8 mouse cellular contexts compared by ENCODE assay signal in the genomic region with DNA sequence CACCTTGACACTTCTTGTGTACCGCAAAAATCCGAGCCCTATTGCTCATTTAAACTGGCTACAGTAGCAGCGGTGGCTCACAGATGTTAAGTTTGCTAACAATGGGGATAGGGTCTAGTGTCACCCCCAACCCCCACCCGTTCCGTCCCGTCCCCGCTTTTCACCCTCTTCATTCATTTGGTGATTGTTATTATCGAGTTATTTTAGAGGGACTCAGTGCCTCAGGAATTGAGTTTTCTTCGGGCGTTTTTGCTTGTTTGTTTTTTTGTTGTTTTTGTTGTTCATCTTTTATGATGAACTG. TPM values are rescaled to one million over a fixed set of nuclear protein-coding genes. Genes with fewer than 3 reads are reported as not detected.
DNase-seq lines count a peak whose midpoint lies in the region; ATAC-seq and TF ChIP-seq lines count a peak whose summit lies in the region.

No protein-coding gene starts in this region.

- H3K4me1 ChIP-seq in heart, embryonic 11.5 days (ENCODE audit: control insufficient read depth, insufficient read depth, low read length) = no peaks in the 10 kb centered on the region
- H3K4me1 ChIP-seq in forebrain, embryonic 12.5 days = peaks cover 21% of the 10 kb centered on the region
- peaks cover 3 to 8% of the 10 kb centered on the region in 2 experiments; a peak in 3 of 4 replicates for H3K4me1 ChIP-seq in liver, embryonic 14.5 days (replicated peaks; ENCODE audit: control insufficient read depth in 2 of 2, insufficient read depth in 2 of 2, low read length in 1 of 2)

- no peak for TF ChIP-seq EP300 in liver, embryonic 14.5 days (IDR thresholded peaks at IDR 0.05; ENCODE audit: low read depth)

- H3ac ChIP-seq in C2C12 (ENCODE audit: control insufficient read depth, insufficient read length, low read depth) = peak overlapping the region; percentile 75

- peak overlapping the region; percentile 93 for H3K9ac ChIP-seq in heart, embryonic 11.5 days (ENCODE audit: low read depth, low read length)
- H3K9ac ChIP-seq in forebrain, embryonic 12.5 days = peak overlapping the region; percentile 82
- H3K9ac ChIP-seq in liver, embryonic 14.5 days (replicated peaks) = peak overlapping the region; percentile 96

- ATAC-seq in heart, embryonic 11.5 days (replicated peaks; ENCODE audit: insufficient number of reproducible peaks, low FRiP score, low TSS enrichment) = no peak
- peak; percentile 42 for ATAC-seq in forebrain, embryonic 12.5 days (ENCODE audit: low FRiP score)
- ATAC-seq in liver, embryonic 14.5 days (ENCODE audit: insufficient read depth) = peak; percentile 14; the same call in 1 of the 2 replicates
- no peak for ATAC-seq in granulocyte monocyte progenitor cell, adult 5-6 weeks (replicated peaks; ENCODE audit: poor library complexity, severe bottlenecking)

- H3K4me3 ChIP-seq in heart, embryonic 11.5 days (ENCODE audit: low read depth, low read length) = peak overlapping the region; percentile 92
- H3K4me3 ChIP-seq in C2C12 (ENCODE audit: insufficient read depth, poor library complexity, severe bottlenecking) = peak overlapping the region; percentile 95
- peak overlapping the region; percentile 78 for H3K4me3 ChIP-seq in forebrain, embryonic 12.5 days (replicated peaks)
- peak overlapping the region; percentile 91 to 100 for H3K4me3 ChIP-seq in liver, embryonic 14.5 days (ENCODE audit: insufficient read depth in 1 of 2, low read depth in 2 of 2, low read length in 2 of 2)

- TF ChIP-seq CTCF in C2C12 (IDR thresholded peaks at IDR 0.05; ENCODE audit: control insufficient read depth, insufficient read depth, insufficient read length) = no peak
- TF ChIP-seq CTCF in liver, embryonic 14.5 days (IDR thresholded peaks at IDR 0.05; ENCODE audit: low read depth) = no peak

- peak overlapping the region; percentile 81 for H3K4me2 ChIP-seq in heart, embryonic 11.5 days
- H3K4me2 ChIP-seq in forebrain, embryonic 12.5 days = peak overlapping the region; percentile 61
- H3K4me2 ChIP-seq in liver, embryonic 14.5 days (ENCODE audit: low read depth) = peak overlapping the region; percentile 70

- under 1% methylated on average over 10 of the region's 10 CpGs for WGBS in heart, embryonic 11.5 days (ENCODE audit: insufficient replicate concordance)
- WGBS in forebrain, embryonic 12.5 days = under 1% methylated on average over 10 of the region's 10 CpGs
- under 1% methylated on average over 10 of the region's 10 CpGs for WGBS in liver, embryonic 14.5 days (ENCODE audit: insufficient replicate concordance)

- peaks cover 55% of the 10 kb centered on the region for H3K79me2 ChIP-seq in C2C12 (ENCODE audit: control insufficient read depth, insufficient read depth)

- no peaks in the 10 kb centered on the region for H3K9me3 ChIP-seq in heart, embryonic 11.5 days (replicated peaks; ENCODE audit: control insufficient read depth, low read length)
- no peaks in the 10 kb centered on the region for H3K9me3 ChIP-seq in forebrain, embryonic 12.5 days
- no peaks in the 10 kb centered on the region for H3K9me3 ChIP-seq in liver, embryonic 14.5 days (ENCODE audit: control insufficient read depth, low read length)

- no peaks in the 10 kb centered on the region for H3K27me3 ChIP-seq in heart, embryonic 11.5 days (ENCODE audit: control insufficient read depth, insufficient read depth, low read length)
- H3K27me3 ChIP-seq in C2C12 (ENCODE audit: control insufficient read depth, insufficient read depth, insufficient read length) = no peaks in the 10 kb centered on the region
- no peaks in the 10 kb centered on the region for H3K27me3 ChIP-seq in forebrain, embryonic 12.5 days
- no peaks in the 10 kb centered on the region; the same call in 1 of the 2 replicates for H3K27me3 ChIP-seq in liver, embryonic 14.5 days (ENCODE audit: control insufficient read depth, insufficient read depth, low read length)

- peaks cover 5% of the 10 kb centered on the region; the same call in 1 of the 2 replicates for H3K36me3 ChIP-seq in heart, embryonic 11.5 days (ENCODE audit: control insufficient read depth, insufficient read depth, low read length)
- H3K36me3 ChIP-seq in C2C12 (ENCODE audit: control insufficient read depth, insufficient read depth) = peaks cover 25% of the 10 kb centered on the region
- peaks cover 18% of the 10 kb centered on the region for H3K36me3 ChIP-seq in forebrain, embryonic 12.5 days (replicated peaks)
- H3K36me3 ChIP-seq in liver, embryonic 14.5 days (replicated peaks; ENCODE audit: control insufficient read depth, insufficient read depth, low read depth) = peaks cover 23% of the 10 kb centered on the region

- intact Hi-C loops in heart, postnatal 14 days (cut with DNase I) = no loop called here

- H3K27ac ChIP-seq in heart, embryonic 11.5 days (ENCODE audit: low read depth, low read length) = peak overlapping the region; percentile 94
- peak overlapping the region; percentile 99 for H3K27ac ChIP-seq in forebrain, embryonic 12.5 days
- peak overlapping the region; percentile 82 for H3K27ac ChIP-seq in liver, embryonic 14.5 days

- no peak for DNase-seq in heart, postnatal 14 days
- peak in 1 of 3 experiments; percentile 1 for DNase-seq in liver, embryonic 14.5 days (ENCODE audit: low read depth in 3 of 3, low spot score in 3 of 3)
- no peak for DNase-seq in embryo, embryonic 9.5 days (ENCODE audit: extremely low spot score)
- DNase-seq in cerebellum, adult 11 months = no peak

- H3K79me3 ChIP-seq in C2C12 (ENCODE audit: low read depth) = peaks cover 49% of the 10 kb centered on the region

TF ChIP-seq in C2C12, 6 proteins besides CTCF, POLR2A, EP300 and RAD21:
- no peak for TF ChIP-seq USF1 (IDR thresholded peaks at IDR 0.05; ENCODE audit: low read depth)
- TF ChIP-seq FOSL1 (IDR thresholded peaks at IDR 0.05; ENCODE audit: insufficient read depth, low read length, poor library complexity, severe bottlenecking) = no peak
- no peak for TF ChIP-seq MYOG (IDR thresholded peaks at IDR 0.05; ENCODE audit: control insufficient read depth, extremely low read depth, insufficient read length)
- no peak for TF ChIP-seq MYOD1 (IDR thresholded peaks at IDR 0.05; ENCODE audit: control insufficient read depth, insufficient read length, low read depth)
- no peak for TF ChIP-seq MAX (IDR thresholded peaks at IDR 0.05)
- TF ChIP-seq CEBPB (IDR thresholded peaks at IDR 0.05; ENCODE audit: low read depth) = no peak

RNA-seq across cellular contexts. Expression of gene G2e3, which starts 0.8 kb away (rescaled TPM):
- 21.8 and 22.9 TPM in 2 replicates for polyA plus RNA-seq in heart, embryonic 11.5 days (2014; fragmentation: Nextera tagmentation; extraction: Ambion mirVana)
- total RNA-seq in heart, postnatal 14 days (2021) = 1 to 10 TPM; 5.2 to 5.5 TPM
- polyA plus RNA-seq in C2C12 (2012; fragmentation: generic; extraction: Trizol) = 2.9 TPM
- polyA plus RNA-seq in forebrain, embryonic 12.5 days (2016; fragmentation: Nextera tagmentation; extraction: Ambion mirVana) = 53.7 and 59.4 TPM in 2 replicates
- polyA plus RNA-seq in liver, embryonic 14.5 days (2012; rRNA removed) = 5.6 and 7.9 TPM in 2 replicates
- 14.6 and 14.9 TPM in 2 replicates for polyA plus RNA-seq in liver, embryonic 14.5 days (2014; fragmentation: Nextera tagmentation; extraction: Ambion mirVana)
- 7.7 and 12.7 TPM in 2 replicates for total RNA-seq in granulocyte monocyte progenitor cell, adult 5-6 weeks (2014; fragmentation: Nextera tagmentation)
- 29.8 and 32.1 TPM in 2 replicates for total RNA-seq in granulocyte monocyte progenitor cell, adult 5-6 weeks (2017)

RNA-seq across cellular contexts. Expression of gene Scfd1, which starts 28.7 kb away (rescaled TPM):
- 75.1 and 76.4 TPM in 2 replicates for polyA plus RNA-seq in heart, embryonic 11.5 days (2014; fragmentation: Nextera tagmentation; extraction: Ambion mirVana)
- total RNA-seq in heart, postnatal 14 days (2021) = 10 to 100 TPM; 26.2 to 27.6 TPM
- polyA plus RNA-seq in C2C12 (2012; fragmentation: generic; extraction: Trizol) = 12.4 TPM
- 64.1 and 68.2 TPM in 2 replicates for polyA plus RNA-seq in forebrain, embryonic 12.5 days (2016; fragmentation: Nextera tagmentation; extraction: Ambion mirVana)
- 9.5 and 17.8 TPM in 2 replicates for polyA plus RNA-seq in liver, embryonic 14.5 days (2012; rRNA removed)
- polyA plus RNA-seq in liver, embryonic 14.5 days (2014; fragmentation: Nextera tagmentation; extraction: Ambion mirVana) = 39.4 and 40.4 TPM in 2 replicates
- 51.7 and 51.9 TPM in 2 replicates for total RNA-seq in granulocyte monocyte progenitor cell, adult 5-6 weeks (2014; fragmentation: Nextera tagmentation)
- 104 and 112 TPM in 2 replicates for total RNA-seq in granulocyte monocyte progenitor cell, adult 5-6 weeks (2017)

Comparison
In these comparisons a context has a peak if more than half of its experiments do, and no peak if none do; other contexts are left out.
1. ATAC-seq: peak in forebrain, embryonic 12.5 days (single experiment) and liver, embryonic 14.5 days (single experiment); none in heart, embryonic 11.5 days (single experiment) and granulocyte monocyte progenitor cell, adult 5-6 weeks (single experiment).
2. Peak in every context shown above with its lines, with median percentiles within 50 percentile points of each other: H3K27ac ChIP-seq, H3K4me2 ChIP-seq, H3K4me3 ChIP-seq and H3K9ac ChIP-seq.